16 mouse cellular contexts compared by ENCODE assay signal in the genomic region with DNA sequence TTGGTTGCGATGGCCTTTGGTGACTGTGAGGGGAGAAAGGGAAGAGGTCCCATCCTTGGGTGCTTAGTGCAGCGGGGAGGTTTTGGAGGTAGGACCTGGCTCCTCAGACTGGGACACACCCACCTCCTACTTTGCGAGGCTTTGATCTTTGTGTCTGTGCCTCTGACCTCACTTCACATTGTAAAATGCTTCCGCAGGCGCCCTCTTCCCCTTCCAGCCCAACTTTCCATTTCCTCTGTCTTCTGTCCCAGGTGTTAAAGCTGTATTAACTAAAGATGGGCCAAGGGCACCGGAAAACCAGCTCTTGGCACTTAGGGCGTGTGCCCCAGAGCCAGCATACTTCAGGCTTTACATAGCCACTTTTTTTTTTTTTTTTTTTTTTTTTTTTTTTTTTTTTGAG.
DNase-seq lines count a peak whose midpoint lies in the region; ATAC-seq and TF ChIP-seq lines count a peak whose summit lies in the region.
"Had no signal": no experiment of that assay in that cellular context is flagged by ENCODE, and none has a peak within 500 bp of the region (broad histone marks: within the 10 kb centered on the region; RNA-seq: fewer than 3 reads in every experiment).

No protein-coding gene starts in this region.

- peaks cover 28% of the 10 kb centered on the region for H3K4me1 ChIP-seq in lung, adult 2 months (ENCODE audit: control insufficient read depth, insufficient read depth, low read length)

- TF ChIP-seq POLR2A in lung, adult 2 months (IDR thresholded peaks at IDR 0.05; ENCODE audit: borderline replicate concordance, extremely low read depth, low read depth, low read length): no peak

- 33% methylated on average over 7 of the region's 7 CpGs for WGBS in lung, adult 2 months

- peak; percentile 28 to 36 for DNase-seq in lung, adult 18-20 months
- no peak for DNase-seq in lung, adult 2 months
- DNase-seq in lung, postnatal 4 days: peak; percentile 41 to 59
- peak; percentile 52 for DNase-seq in thymus, postnatal 4 days
- DNase-seq in cerebellum, postnatal 25 days: no peak
- no peak for DNase-seq in kidney, adult 9 months
- DNase-seq in B cell, adult 2 months: no peak
- DNase-seq: cerebellum, postnatal 14 days; heart, postnatal 10 days; kidney, postnatal 4 days; midbrain, embryonic 14.5 days had no signal

- H3K4me3 ChIP-seq in lung, adult 2 months (replicated peaks; ENCODE audit: extremely low read depth, low read depth, low read length): no peak overlapping the region
- H3K4me3 ChIP-seq: embryonic facial prominence, embryonic 15.5 days; limb, embryonic 15.5 days; neural tube, embryonic 13.5 days had no signal

- ATAC-seq in activated CD4-positive, CD25-positive, alpha-beta regulatory T cell, adult 4 months: peak; percentile 90
- ATAC-seq: forebrain, embryonic 16.5 days had no signal

- no peak for TF ChIP-seq CTCF in lung, adult 2 months (IDR thresholded peaks at IDR 0.05; ENCODE audit: insufficient read depth, low read length)

Comparison
In these comparisons a context has a peak if more than half of its experiments do, and no peak if none do; other contexts are left out.
1. DNase-seq: peak in lung, adult 18-20 months (2 of 2), lung, postnatal 4 days (2 of 2) and thymus, postnatal 4 days (single experiment); none in lung, adult 2 months (single experiment), cerebellum, postnatal 25 days (0 of 2), kidney, adult 9 months (single experiment) and B cell, adult 2 months (0 of 2).